Mouse (Mus musculus): Measurements from ENCODE around the gene Hpse.

Gene Hpse

DNA sequence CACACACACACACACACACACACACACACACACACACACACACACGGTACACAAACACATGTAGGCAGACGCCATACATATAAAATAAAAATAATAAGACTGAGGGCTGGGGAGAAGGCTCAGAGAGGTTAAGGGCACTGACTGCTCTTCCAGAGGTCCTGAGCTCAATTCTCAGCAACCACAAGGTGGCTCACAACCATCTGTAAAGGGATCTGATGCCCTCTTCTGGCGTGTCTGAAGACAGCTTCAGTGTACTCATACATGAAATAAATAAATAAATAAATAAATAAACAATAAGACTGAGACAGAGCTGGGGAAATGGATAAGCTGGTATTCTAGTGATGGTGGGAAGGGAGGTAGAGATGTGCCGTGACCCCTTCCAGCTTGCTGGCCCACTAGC, 33.9 kb downstream of the Hpse start:
- no peak for DNase-seq (ENCODE audit: low spot score)

DNA sequence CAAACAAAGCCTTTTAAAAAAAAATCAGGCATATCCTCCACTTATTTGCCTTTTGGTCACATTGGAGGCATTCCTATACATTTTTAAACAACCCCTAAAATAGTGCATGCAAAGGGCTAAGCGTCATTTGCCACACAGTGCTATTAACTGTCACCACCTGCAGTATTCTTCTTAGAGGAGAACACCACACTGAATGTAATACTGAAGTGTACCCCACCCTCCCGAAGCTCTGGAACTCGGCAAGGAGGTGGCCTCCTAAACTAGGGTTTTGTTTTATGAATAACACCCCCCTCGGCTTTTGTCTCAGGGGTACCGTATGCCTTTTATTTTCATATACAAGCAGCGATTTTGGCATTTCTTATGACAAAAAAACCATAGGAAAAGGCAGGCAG, 39.0 kb downstream of the Hpse start:
- DNase-seq (ENCODE audit: low spot score): no peak

DNA sequence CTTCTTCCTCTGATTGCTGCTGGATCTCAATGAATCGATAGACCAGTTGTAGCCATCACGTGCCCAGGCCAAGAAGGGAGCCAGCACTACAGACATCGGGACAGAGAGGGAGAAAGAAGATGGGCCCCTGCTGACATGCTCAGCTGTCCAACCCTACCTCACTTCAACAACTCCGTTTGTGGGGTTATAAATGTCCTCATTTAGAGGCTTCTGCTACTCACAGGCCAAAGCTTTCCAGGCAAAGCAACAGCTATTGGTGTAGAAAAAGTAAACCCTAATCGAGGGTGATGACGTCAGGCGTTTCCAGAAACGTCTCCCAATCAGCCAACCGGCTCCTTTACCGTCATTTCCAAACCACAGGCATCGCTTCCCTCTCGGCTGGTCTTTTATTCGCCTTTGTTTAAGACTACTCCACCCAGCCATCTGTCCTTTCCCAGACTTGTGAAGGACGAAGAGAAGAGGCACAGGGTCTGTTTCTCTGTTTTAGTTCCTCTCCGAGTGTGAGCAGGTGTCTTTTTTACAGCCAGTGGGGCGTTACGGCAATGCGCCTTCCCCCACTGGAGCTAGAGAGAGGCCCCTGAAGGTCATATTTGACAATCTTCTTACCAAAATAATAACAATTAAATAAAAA, 39.5 kb downstream of the Hpse start:
- DNase-seq (ENCODE audit: low spot score): no peak

DNA sequence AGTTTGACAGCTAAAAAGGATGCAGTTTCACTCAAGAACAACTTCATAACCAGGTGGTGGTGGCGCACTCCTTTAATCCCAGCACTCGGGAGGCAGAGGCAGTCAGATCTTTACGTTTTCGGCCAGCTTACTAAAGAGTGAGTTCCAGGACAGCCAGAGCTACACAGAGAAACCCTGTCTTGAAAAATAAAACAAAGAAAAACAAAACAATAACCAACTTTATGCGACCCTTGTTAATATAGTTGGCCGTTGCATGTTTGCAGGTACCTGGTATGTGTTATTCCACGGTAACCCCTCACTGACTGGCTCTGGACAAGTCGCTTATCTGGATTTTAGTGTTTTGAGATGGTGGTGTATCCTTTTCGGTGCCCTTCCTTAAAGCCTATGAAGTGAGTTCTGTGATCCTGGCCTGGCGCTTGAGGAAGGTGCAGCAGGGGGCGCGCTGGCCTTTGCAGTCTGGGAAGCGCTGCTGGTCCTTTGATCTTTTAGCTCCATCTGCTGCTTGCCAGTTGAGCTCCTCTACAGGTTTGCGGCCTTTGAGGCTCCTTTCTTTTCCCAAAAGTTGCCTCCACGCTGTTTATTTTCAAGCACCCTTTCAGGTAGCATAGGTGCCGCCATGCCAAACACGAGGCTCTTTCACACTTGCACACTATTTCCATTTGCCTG, 44.7 kb downstream of the Hpse start, which contains the start of gene Coq2:
TSS of gene Coq2 (minus strand) at position 430 of the 666 bp plus-strand sequence.
- DNase-seq (ENCODE audit: low spot score): peak; percentile 82

GRCm38 (mm10) chr5:100673745-100674486, 45.6 kb downstream of the Hpse start:
- DNase-seq (ENCODE audit: low spot score): peak; percentile 90

GRCm38 (mm10) chr5:100672403-100672802, 47.1 kb downstream of the Hpse start:
- no peak for DNase-seq (ENCODE audit: low spot score)

DNA sequence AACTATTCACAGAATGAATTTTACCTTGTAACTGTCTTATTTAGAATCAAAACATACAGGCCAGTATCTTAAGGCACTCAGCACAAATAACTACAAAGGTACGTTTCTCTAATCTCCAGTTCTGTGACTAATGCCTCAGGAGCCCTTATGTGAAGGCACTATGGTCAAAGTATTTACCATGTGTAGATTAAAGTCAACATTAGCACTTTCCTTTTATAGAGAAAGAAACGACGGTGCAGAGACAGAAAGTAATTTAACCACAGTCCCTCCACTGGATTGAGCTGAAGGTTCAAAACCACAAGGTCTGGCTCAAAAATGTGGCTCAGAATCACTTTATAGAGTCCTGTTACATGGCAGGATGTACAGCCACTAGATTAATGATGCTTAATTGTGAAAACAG, 47.6 kb downstream of the Hpse start:
- DNase-seq (ENCODE audit: low spot score): no peak

DNA sequence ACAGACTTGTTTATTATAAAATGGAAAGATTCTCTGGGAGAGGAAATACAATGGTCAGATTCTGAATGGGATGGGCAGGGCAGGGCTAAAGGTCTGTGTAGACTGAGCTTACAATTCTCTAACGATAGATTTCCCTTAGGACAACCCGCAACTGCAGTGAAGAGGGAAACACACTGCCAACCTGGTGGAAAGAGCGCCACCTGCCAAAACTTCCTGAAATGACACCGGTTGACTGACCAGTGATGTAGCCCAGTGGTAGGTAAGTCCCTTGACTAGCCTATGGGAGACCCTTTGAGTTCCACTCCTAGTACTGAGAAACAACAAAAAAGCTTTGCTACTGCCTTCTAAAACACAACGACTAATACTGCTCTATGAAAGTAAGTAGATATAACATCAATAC, 48.1 kb downstream of the Hpse start:
- peak; percentile 44 for DNase-seq (ENCODE audit: low spot score)

- no peak for DNase-seq (ENCODE audit: low spot score)
Measured at GRCm38 (mm10) chr5:100666965-100667364, 52.6 kb downstream of the Hpse start.

DNA sequence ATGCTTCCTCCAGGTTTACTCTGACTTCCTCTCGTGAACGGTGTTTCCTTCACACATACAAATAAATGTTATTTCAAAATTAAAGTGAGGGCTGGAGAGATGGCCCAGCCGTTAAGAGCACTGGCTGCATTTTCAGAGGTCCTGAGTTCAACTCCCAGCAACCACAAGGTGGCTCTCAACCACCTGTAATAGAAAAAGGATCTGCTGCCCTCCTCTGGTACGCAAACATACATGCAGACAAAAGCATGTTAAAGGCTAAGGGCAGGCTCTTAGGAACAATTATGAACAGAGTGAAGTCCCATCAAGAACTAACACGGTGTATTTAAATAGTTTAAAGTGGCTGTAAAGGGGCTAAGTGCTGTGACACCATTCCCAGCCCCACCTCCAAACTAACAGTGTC, 55.7 kb downstream of the Hpse start:
- DNase-seq (ENCODE audit: low spot score): no peak

DNA sequence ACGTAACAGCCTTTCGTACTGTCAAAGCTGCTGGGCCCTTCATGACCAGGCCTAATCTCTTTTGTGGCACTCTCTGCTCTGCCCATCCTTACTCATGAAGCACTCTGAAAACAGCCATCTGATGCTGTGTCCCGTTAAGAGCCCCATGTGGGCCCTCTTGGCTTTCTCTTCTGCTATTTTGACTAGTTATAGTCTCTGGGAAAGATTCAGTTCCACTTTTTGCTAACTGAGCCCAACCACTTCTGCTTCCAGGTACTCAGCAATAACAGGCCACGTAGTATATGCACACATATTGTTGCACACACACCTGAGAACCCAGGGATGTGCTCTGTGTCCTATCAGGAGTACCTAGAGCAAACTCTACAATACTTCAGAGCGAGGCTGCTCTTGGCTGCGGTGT, 56.5 kb downstream of the Hpse start:
- DNase-seq (ENCODE audit: low spot score): no peak

DNA sequence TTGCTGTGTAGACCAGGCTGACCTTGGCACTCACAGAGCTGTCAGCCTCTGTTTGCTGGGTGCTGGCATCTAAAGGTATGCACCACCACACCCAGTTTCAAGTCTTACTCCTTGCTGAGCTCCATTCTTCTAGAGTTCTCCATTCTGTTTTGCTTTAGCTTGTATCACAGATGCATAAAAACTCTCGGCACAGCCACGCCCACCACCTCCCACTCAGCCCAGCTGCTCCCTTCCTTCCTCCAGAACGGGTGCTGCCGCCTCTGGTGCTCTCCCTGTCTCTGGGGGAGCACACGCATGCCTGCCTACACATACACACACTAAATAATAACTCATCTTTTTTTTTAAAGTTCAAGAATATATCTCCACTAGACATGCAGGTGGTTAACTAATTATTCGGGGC, 61.1 kb downstream of the Hpse start:
- no peak for DNase-seq (ENCODE audit: low spot score)

GRCm38 (mm10) chr5:100656352-100656751, 63.2 kb downstream of the Hpse start:
- DNase-seq (ENCODE audit: low spot score): no peak

- DNase-seq (ENCODE audit: low spot score): no peak
Measured at GRCm38 (mm10) chr5:100652327-100652726, 67.2 kb downstream of the Hpse start.

DNA sequence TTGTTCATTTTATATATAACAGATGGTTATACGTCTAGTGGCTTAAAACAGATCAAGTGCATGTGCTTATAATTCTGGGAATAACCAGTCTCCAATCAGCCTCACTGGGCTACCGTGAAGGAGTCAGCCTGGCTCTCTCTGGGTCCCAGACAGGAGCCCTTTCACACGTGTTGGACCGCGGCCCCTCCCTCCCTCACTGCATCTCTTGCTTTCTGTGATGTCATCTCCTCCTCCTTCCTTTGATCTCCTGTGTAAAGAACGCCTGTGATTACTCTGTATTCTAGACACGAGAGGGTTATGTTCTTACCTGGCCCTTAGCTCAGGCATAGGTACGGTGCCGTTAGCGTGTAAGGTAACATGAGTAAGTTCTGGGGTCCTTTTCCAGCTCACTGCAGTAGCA, 68.0 kb downstream of the Hpse start:
- DNase-seq (ENCODE audit: low spot score): no peak

GRCm38 (mm10) chr5:100650969-100651368, 68.5 kb downstream of the Hpse start:
- no peak for DNase-seq (ENCODE audit: low spot score)

DNA sequence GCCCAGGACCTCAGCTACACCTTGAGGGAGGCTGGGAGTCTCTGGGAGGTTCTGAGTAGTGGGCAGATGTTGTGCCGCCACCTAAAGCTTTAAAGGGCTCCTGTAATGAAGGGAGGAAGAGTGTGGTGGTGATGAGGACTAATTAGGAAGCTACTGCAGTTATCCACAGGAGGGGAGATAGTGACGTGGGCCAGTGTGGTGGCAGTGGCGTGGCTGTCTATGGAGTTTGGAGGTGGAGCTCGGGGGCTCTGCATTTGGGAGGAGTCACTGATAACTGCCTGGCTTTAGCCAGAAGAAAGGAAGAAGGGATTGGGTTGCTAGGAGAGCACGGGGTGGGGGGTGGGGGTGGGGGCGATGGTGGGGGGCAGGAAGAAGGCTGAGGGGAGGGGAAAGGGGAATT, 71.0 kb downstream of the Hpse start:
- DNase-seq (ENCODE audit: low spot score): no peak

- DNase-seq (ENCODE audit: low spot score): no peak
Measured at GRCm38 (mm10) chr5:100648046-100648445, 71.5 kb downstream of the Hpse start.

- DNase-seq (ENCODE audit: low spot score): no peak
Measured at GRCm38 (mm10) chr5:100646558-100646957, 73.0 kb downstream of the Hpse start.

DNA sequence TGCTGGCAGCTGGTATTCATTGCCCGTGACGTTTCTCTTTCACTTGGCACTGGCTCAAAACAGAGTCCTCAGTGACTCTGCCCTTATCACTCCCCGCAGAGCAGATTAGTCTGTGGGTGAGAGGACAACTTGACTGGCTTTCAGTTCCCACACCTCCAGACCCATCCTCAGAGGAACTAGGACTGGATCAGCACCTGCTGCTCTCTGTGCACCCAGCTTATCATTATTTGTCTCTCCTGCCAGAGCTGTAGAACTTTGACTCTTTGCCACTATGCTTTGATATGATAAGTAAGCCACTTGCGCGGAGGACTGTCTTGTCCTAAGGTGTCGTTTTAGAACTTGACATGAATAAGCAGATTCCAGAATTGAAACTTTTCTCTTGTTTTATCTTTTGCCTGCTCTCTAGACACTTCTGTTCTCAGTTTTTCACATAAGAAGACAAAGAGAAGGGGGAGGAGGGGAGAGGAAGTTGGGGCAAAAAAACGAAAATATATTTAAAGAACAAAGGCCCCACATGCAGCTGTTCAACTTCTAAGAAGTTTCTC, 75.5 kb downstream of the Hpse start:
- DNase-seq (ENCODE audit: low spot score): peak; percentile 26

GRCm38 (mm10) chr5:100643253-100643990, 76.1 kb downstream of the Hpse start:
- no peak for DNase-seq (ENCODE audit: low spot score)

DNA sequence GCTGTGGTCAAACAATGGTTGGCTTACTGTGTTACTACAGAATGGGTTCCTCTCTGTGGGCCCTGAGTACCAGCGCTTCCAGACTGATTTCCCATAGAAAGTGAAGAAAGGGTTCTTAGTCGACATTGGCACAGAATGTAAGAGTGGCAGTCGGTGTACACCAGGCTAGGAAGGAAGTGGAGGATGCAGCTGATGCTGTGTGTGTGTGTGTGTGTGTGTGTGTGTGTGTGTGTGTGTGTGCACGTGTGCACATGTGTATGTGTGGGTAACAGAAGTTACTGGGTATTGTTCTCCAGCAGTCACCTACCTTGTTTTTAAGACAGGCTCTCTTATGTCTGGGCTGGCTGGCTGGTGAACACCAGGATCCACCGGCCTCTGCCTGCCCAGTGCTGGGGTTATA, 77.2 kb downstream of the Hpse start:
- no peak for DNase-seq (ENCODE audit: low spot score)

All from ovary, postnatal 36 days (tissue).